Mouse (Mus musculus) layer of hippocampus, adult 18-20 months (tissue): ENCODE measurements around the gene Spag7. TPM values are rescaled to one million over a fixed set of nuclear protein-coding genes. Genes with fewer than 3 reads are reported as not detected.
A peak's percentile ranks its signal among the peaks of the same experiment; 100 is the strongest.

Experiments
- DNase-seq, 2 experiments: peaks; one replicate each; pipeline ENCODE4 v3.0.0; 2022; ENCODE audit warnings: low spot score in 2 of 2
- total RNA-seq, 2 experiments: library from RNA; stranded (reverse); gene quantifications; 2 replicates each; pipeline ENCODE4 v1.2.3; 2021

Spag7 gene
- total RNA-seq, 2 experiments from 2014 or later: 50.5 to 51.9 TPM

DNA sequence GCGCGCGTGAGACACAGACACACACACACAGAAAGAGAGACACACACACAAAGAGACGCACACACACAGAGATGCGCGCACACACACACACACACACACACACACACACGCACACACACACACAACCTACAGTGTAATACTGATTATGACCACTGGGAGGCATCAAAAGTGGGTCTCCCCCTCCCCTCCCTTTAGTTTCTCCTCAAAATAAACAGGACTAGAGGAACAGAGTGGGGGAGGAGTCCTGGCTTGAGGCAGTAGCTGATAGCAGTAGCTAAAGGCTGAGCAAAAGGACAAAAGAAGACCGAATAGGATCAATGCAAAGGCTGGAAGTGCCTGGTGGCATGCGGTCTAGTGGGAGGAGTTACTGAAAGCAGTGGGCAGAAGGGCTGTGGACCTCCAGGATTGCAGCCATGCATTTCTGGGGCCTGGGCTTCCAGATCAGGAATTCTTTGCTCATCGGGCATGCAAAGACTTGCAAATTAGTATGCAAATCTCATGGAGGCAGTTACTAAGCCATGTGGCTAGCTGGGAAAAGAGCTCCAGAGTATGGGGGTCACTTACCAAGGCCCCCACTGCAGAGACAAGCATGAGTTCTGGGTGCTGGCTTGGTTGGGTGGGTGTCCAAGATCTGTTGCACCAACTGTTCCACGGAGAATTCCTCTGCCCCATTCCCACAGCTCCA is 12.8 kb upstream of the Spag7 start:
- peak in 1 of 2 experiments; percentile 69 for DNase-seq

DNA sequence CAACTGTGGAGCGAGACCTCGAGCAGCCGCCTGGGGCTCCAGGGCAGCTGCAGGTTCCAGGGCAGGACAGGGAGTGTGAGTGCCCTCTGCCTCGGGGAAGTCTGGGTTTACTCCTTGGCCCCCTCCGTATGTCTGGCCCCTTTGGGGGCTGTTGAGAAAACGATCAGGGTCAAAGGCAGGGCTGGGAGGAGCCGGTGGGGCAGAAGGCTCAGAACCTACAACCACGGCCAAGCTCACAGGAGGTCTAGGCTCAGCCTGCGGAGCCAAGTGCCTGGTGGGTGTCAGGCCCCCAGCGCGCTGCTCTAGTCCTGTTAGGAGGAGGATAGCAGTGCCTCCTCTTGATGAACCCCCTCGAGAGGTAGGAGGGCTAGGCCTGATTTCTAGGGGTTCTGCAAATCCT is 12.0 kb upstream of the Spag7 start:
- no peak for DNase-seq

GRCm38 (mm10) chr11:70679894-70680293 is 10.7 kb upstream of the Spag7 start:
- no peak for DNase-seq

DNA sequence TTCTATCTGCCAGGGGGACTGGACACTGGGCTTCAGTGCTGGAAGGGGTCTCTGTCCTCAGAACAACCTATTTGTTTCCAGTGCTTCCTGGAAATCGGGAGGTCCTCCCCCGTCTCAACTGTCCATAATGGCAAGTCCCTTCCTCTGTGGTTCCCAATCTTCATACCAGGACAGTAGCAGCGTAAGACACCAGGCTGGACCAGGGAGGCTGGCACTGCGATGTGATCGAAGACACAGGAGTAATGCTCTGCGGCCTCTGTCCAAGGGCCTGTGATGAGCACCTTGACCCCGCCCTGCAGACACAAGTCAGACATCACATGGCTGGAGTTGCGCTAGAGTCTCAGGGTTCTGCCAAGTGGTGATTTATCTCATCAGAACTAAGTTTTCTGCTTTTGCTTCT is 10.1 kb upstream of the Spag7 start:
- DNase-seq: no peak

GRCm38 (mm10) chr11:70678576-70678975 is 9.4 kb upstream of the Spag7 start:
- no peak for DNase-seq

DNA sequence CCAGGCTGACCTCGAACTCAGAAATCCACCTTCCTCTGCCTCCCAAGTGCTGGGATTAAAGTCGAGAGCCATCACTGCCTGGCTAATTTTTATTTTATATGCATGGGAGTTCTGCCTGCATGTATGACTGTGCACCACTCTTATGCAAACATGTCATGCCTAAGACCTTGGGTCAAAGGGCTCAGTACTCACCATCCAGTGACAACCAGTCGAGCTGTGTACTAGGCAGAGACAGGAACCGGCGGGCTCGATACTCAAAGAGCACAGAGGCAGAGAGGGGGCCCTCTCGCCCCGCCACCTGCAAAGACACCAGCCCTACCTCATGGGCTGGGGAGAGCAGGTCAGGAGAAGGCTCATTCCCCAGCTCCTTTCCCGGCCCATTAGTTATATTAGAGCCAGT is 8.9 kb upstream of the Spag7 start:
- no peak for DNase-seq

- DNase-seq: no peak
Measured at GRCm38 (mm10) chr11:70674501-70674900, 5.3 kb upstream of the Spag7 start.

DNA sequence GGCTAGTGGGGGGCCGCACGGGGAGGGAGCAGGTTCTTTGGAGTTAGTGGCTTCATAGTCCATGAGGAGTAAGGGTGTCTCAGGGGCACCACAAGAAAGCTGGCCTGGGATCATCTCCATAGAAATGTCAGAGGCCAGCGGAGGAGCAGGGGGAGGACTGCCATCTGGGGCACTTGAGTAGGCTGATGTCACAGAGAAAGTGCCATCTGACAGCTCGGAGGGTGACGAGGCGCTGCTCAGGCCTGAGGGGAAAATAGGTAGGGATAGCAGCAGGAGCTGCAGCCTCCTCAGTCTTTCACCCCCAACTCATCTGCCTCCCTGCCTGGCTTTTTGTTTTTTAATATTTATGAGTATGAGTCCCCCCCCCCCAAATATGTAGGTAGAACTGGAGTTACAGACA is 4.8 kb upstream of the Spag7 start:
- no peak for DNase-seq

GRCm38 (mm10) chr11:70671333-70672047 is 2.3 kb upstream of the Spag7 start:
- no peak for DNase-seq

GRCm38 (mm10) chr11:70670483-70670882 is 1.3 kb upstream of the Spag7 start:
- DNase-seq: no peak

- DNase-seq: peak; percentile 43 to 75
Measured at GRCm38 (mm10) chr11:70669582-70670345, 548 bp upstream of the Spag7 start.

GRCm38 (mm10) chr11:70668335-70668770 is 863 bp downstream of the Spag7 start:
- DNase-seq: no peak

DNA sequence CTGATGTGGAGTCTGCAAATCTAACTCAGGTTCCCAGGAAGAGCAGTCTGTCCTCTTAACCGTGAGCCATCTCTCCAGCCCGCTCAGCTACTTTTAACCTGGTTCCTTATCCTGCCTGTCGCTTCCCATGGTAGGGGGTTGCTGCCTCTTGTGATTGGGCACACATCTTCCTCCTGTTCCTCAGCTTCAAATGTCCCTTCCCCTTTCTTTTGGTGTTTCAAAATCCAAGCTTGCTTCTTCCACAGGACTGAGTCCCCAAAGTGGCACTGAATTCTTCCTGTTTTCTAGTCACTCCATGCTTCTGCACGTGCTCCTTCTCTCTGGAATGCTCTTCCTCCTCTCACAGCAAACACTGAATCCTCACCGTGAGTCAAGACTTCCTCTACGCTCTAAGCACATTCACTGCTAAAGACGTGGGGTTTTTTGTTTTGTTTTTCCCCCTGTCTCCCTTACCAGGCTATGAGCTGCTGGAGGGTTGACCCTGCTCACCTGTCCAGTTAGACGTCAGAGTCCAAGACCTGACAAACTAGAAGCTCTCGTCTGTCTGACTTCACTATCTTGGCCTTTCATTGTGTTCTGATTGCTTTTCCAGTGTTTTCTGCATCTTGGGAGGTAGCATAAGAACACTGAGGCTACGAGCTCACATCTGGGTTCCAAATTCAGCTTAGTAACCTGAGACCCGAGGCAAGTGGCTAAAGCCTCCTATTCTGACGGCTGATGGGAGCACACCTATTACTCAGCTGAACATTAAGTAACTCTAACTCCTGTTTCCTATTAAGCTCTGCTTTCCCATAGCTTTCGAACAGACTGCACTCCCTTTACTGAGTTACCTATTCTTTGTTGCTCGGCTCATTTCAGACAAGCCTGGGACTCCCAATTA is 1.7 kb downstream of the Spag7 start:
- DNase-seq: no peak

DNA sequence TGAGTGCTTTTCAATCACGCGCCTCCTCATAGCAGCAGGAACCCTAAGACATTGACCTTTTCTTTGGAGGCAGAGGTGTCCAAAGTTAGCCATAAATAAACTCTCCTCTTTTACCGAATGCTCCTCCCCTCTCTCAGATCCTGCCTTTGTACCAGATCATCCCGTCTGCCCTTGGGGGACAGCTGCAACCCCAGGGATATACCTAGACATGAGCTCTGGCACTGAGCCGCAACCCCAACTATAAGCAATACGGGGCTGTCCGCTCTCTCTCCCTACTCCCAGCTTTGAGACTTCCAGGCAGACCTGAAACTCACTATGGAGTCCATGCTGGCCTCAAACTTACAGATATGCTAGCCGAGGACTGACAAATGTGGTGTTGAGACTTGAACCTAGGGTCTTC is 2.5 kb downstream of the Spag7 start:
- no peak for DNase-seq

- DNase-seq: no peak
Measured at GRCm38 (mm10) chr11:70664741-70665140, 4.5 kb downstream of the Spag7 start.

GRCm38 (mm10) chr11:70663957-70664356 is 5.3 kb downstream of the Spag7 start:
- DNase-seq: no peak

- no peak for DNase-seq
Measured at GRCm38 (mm10) chr11:70663101-70663500, 6.1 kb downstream of the Spag7 start.

GRCm38 (mm10) chr11:70660571-70660970 is 8.6 kb downstream of the Spag7 start:
- no peak for DNase-seq

GRCm38 (mm10) chr11:70658942-70659341 is 10.3 kb downstream of the Spag7 start:
- DNase-seq: no peak

DNA sequence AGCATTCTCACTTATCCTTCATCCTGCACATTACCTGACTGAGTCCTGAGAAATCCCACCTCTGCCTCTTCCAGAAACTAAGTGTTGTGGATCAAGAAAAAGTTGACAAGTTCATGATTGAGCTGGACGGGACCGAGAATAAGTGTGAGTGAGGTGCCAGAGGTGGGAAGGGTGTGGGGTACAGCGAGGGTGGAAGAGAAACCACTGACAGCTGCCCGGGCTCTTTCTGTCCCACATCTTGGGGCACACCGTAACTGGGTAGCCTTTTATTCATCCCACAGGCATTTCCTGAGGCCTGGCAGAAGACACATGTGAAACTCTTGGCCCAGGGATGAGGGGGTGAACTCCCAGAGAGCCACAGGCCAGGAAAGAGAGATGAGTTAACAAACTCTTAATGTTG is 10.7 kb downstream of the Spag7 start:
- no peak for DNase-seq

GRCm38 (mm10) chr11:70657991-70658390 is 11.2 kb downstream of the Spag7 start:
- DNase-seq: no peak
